Mouse (Mus musculus) small intestine, adult 10 weeks (tissue): Measurements from ENCODE around the gene Xpnpep1. TPM values are rescaled to one million over a fixed set of nuclear protein-coding genes. Genes with fewer than 3 reads are reported as not detected.

Experiments used
- polyA plus RNA-seq: library from polyadenylated mRNA; stranded (reverse); fragments of 350-450 nt; fragmentation: Illumina TruSeq; extraction: RNeasy Lipid Tissue Mini Kit (QIAGEN cat#74804); gene quantifications from one replicate; pipeline ENCODE4 v1.2.3, GENCODE M21; 2014; ENCODE audit warnings: low replicate concordance

The Xpnpep1 gene
- polyA plus RNA-seq, result 89.0 TPM

GRCm38 (mm10) chr19:53040164-53041132, at the start of gene Xpnpep1:
TSS of gene Xpnpep1 (minus strand) at chr19:53040214.

Other genes with a start within 250 kb of the Xpnpep1 start
- gene Add3, start 100.2 kb upstream of the Xpnpep1 start, polyA plus RNA-seq, result 92.7 TPM